Mouse (Mus musculus) stomach, embryonic 16.5 days (tissue): ENCODE data around the gene Mgat3. TPM values are rescaled to one million over a fixed set of nuclear protein-coding genes. Genes with fewer than 3 reads are reported as not detected.

Experiments
- ATAC-seq: fragments of 200-750 bp; cut with Nextera tagmentation; 2 replicates; pipeline ENCODE4 v1.8.0; 2017; ENCODE audit warnings: moderate number of reproducible peaks, moderate TSS enrichment; ENCODE audit not compliant: insufficient read depth, low FRiP score
- H3K27ac ChIP-seq: fragments of 300-500 bp; sonication (generic); 2 replicates; pipeline ENCODE4 v1.5.1; 2014; ENCODE audit warnings: low read length
- H3K27me3 ChIP-seq: fragments of 300-500 bp; sonication (generic); 2 replicates; pipeline ENCODE4 v1.6.1; 2014; ENCODE audit warnings: low read length, control low read depth, mixed read lengths; ENCODE audit not compliant: control insufficient read depth, insufficient read depth
- H3K36me3 ChIP-seq: fragments of 300-500 bp; sonication (generic); 2 replicates; pipeline ENCODE4 v1.6.1; 2014; ENCODE audit warnings: low read length; ENCODE audit not compliant: control insufficient read depth, insufficient read depth
- H3K4me1 ChIP-seq: fragments of 300-500 bp; sonication (generic); 2 replicates; pipeline ENCODE4 v1.6.1; 2014; ENCODE audit warnings: low read length, control low read depth, mixed read lengths; ENCODE audit not compliant: control insufficient read depth, insufficient read depth
- H3K4me2 ChIP-seq: fragments of 300-500 bp; sonication (generic); 2 replicates; pipeline ENCODE4 v1.6.1; 2014; ENCODE audit warnings: low read depth, low read length, mixed read lengths
- H3K4me3 ChIP-seq: fragments of 300-500 bp; sonication (generic); replicated peaks from 2 replicates; pipeline ENCODE4 v1.5.1; 2014; ENCODE audit warnings: mild to moderate bottlenecking, low read length
- H3K9ac ChIP-seq: fragments of 300-500 bp; sonication (generic); 2 replicates; pipeline ENCODE4 v1.6.1; 2014; ENCODE audit warnings: low read length
- H3K9me3 ChIP-seq: fragments of 300-500 bp; sonication (generic); replicated peaks from 2 replicates; pipeline ENCODE4 v1.6.1; 2016; ENCODE audit warnings: low read length, control low read depth; ENCODE audit not compliant: control insufficient read depth
- WGBS: fragments of 180-500 bp; shearing (Covaris S2); extraction: QIAGEN DNeasy Blood & Tissue Kit; methylation state at CpG from one replicate; pipeline ENCODE4 v1.1.7; 2014; 5-methylcytosine and 5-hydroxymethylcytosine counted together
- polyA plus RNA-seq: library from polyadenylated mRNA; unstranded; fragments of >200 nt; fragmentation: Nextera tagmentation; extraction: Ambion mirVana; gene quantifications from 2 replicates; pipeline ENCODE4 v1.2.1, GENCODE M21; 2015

The Mgat3 gene
- polyA plus RNA-seq, 1 experiment from 2014 or later = 8.7 TPM

DNA sequence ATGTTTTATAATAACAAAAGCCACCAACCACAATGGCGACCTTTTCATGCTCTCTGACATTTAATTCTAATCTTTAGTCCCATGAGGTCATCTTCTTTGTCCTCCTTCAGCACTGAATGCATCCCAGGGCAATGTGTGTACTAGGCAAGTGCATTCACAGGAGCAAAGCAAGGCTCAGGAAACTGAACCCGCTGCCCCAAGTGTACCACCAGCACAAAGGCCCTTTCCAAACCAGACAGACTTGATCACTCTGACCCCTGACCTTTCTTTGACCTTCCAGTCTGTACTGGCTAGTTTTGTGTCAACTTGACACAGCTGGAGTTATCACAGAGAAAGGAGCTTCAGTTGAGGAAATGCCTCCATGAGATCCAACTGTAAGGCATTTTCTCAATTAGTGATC lies 58.8 kb downstream of the Mgat3 start:
- H3K9ac ChIP-seq = no peak overlapping the region
- no peak overlapping the region for H3K4me2 ChIP-seq
- no peaks in the 10 kb centered on the region for H3K9me3 ChIP-seq
- H3K4me1 ChIP-seq = peaks cover 10% of the 10 kb centered on the region
- H3K36me3 ChIP-seq = peaks cover 3% of the 10 kb centered on the region; the same call in 1 of the 2 replicates
- H3K4me3 ChIP-seq = no peak overlapping the region
- ATAC-seq = no peak
- 67% methylated on average over 2 of the region's 2 CpGs for WGBS
- no peaks in the 10 kb centered on the region for H3K27me3 ChIP-seq
- H3K27ac ChIP-seq = no peak overlapping the region

GRCm38 (mm10) chr15:80233053-80233452 lies 59.5 kb downstream of the Mgat3 start:
- peak overlapping the region; percentile 89 for H3K27ac ChIP-seq
- H3K36me3 ChIP-seq = peaks cover 3% of the 10 kb centered on the region; the same call in 1 of the 2 replicates
- WGBS = 58% methylated on average over 4 of the region's 4 CpGs
- H3K27me3 ChIP-seq = no peaks in the 10 kb centered on the region
- no peak for ATAC-seq
- peak overlapping the region; percentile 51; the same call in 1 of the 2 replicates for H3K4me2 ChIP-seq
- H3K9me3 ChIP-seq = no peaks in the 10 kb centered on the region
- peaks cover 10% of the 10 kb centered on the region for H3K4me1 ChIP-seq
- no peak overlapping the region; the same call in 1 of the 2 replicates for H3K9ac ChIP-seq
- no peak overlapping the region for H3K4me3 ChIP-seq

GRCm38 (mm10) chr15:80233733-80234509 lies 60.4 kb downstream of the Mgat3 start, which contains the start of gene Mief1:
Gene Mief1, plus strand, starts transcription at chr15:80234018.
- Histone ChIP-seq H3K36me3 (peaks cover 3% of the 10 kb centered on the region), H3K9ac (peak within 1 kb of the TSS; percentile 81), H3K27me3 (no peaks in the 10 kb centered on the region), H3K4me1 (peaks cover 10% of the 10 kb centered on the region), H3K27ac (peak within 1 kb of the TSS; percentile 89), H3K9me3 (no peaks in the 10 kb centered on the region), H3K4me3 (peak within 1 kb of the TSS; percentile 63), H3K4me2 (peak within 1 kb of the TSS; percentile 93)
- under 1% methylated on average over 67 of the region's 67 CpGs for WGBS
- ATAC-seq = peak; percentile 98

DNA sequence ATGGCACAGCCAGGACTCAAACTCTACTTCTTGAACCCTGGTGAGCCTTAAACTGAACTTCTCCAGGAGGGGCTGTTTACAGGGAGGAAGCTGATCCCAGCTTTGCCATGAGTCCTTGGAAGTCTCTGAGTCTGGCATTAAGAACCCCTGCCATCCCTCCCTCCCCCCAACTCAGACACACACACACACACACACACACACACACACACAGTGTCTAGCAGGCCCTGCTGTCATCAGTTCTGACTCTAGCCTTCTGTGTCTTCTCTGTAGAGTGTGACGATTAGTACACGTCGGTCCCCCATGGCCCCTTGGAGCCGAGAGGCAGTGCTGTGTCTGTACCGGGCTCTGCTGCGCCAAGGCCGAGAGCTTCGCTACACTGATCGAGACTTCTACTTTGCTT lies 62.0 kb downstream of the Mgat3 start, which contains the start of gene AC140267.1:
Gene AC140267.1, plus strand, starts transcription at position 301 of the 400 bp plus-strand sequence.
- WGBS = 90% methylated on average over 9 of the region's 9 CpGs
- no peaks in the 10 kb centered on the region for H3K27me3 ChIP-seq
- peak within 1 kb of the TSS; percentile 81 for H3K9ac ChIP-seq
- peak within 1 kb of the TSS; percentile 63 for H3K4me3 ChIP-seq
- no peak for ATAC-seq
- H3K4me1 ChIP-seq = peaks cover 10% of the 10 kb centered on the region
- peak within 1 kb of the TSS; percentile 93 for H3K4me2 ChIP-seq
- no peak within 1 kb of the TSS for H3K27ac ChIP-seq
- no peaks in the 10 kb centered on the region for H3K9me3 ChIP-seq
- H3K36me3 ChIP-seq = peaks cover 3% of the 10 kb centered on the region

- Histone ChIP-seq H3K4me2 (no peak overlapping the region), H3K27ac (no peak overlapping the region), H3K27me3 (no peaks in the 10 kb centered on the region), H3K36me3 (peaks cover 31% of the 10 kb centered on the region), H3K9me3 (no peaks in the 10 kb centered on the region), H3K4me3 (no peak overlapping the region), H3K9ac (no peak overlapping the region), H3K4me1 (peaks cover 4% of the 10 kb centered on the region)
- 96% methylated on average over 12 of the region's 12 CpGs for whole genome bisulfite sequencing
- no peak for ATAC-seq
Measured at GRCm38 (mm10) chr15:80248135-80248534, 74.6 kb downstream of the Mgat3 start.

DNA sequence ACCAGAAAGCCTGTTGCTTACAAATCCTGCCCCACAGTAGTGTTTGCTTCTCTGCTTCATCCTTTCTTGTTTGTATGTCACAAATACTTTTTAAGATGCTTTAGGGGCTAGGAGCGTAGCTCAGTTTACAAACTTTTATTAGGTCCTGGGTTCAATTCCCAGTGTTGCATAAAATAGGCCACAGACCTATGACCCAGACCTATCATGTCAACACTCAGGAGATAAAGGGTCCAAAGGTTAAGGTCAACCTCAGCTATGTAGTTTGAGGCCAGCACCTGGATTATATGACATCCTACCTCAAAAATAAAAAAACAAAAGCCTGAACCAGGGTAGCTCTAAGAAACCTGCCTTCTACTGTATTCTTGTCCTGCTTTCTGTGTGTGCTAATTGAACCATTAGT lies 75.1 kb downstream of the Mgat3 start:
- Histone ChIP-seq H3K27me3 (no peaks in the 10 kb centered on the region), H3K9ac (no peak overlapping the region), H3K4me3 (no peak overlapping the region), H3K27ac (no peak overlapping the region), H3K9me3 (no peaks in the 10 kb centered on the region), H3K36me3 (peaks cover 31% of the 10 kb centered on the region), H3K4me2 (no peak overlapping the region), H3K4me1 (peaks cover 7% of the 10 kb centered on the region)
- no peak for ATAC-seq
- 98% methylated on average over 1 of the region's 1 CpGs for WGBS

GRCm38 (mm10) chr15:80249672-80250071 lies 76.2 kb downstream of the Mgat3 start:
- Histone ChIP-seq H3K27ac (no peak overlapping the region), H3K36me3 (peaks cover 31% of the 10 kb centered on the region)
- ATAC-seq = no peak

GRCm38 (mm10) chr15:80250586-80250985 lies 77.1 kb downstream of the Mgat3 start:
- Histone ChIP-seq H3K9ac (no peak overlapping the region), H3K4me1 (peaks cover 15% of the 10 kb centered on the region), H3K36me3 (peaks cover 31% of the 10 kb centered on the region), H3K4me2 (no peak overlapping the region), H3K27me3 (no peaks in the 10 kb centered on the region), H3K9me3 (no peaks in the 10 kb centered on the region), H3K4me3 (no peak overlapping the region), H3K27ac (no peak overlapping the region)
- WGBS = 75% methylated on average over 6 of the region's 6 CpGs
- ATAC-seq = no peak

More at GRCm38 (mm10) chr15:80249672-80250071, 76.2 kb downstream of the Mgat3 start:
- Histone ChIP-seq H3K27me3 (no peaks in the 10 kb centered on the region), H3K4me2 (no peak overlapping the region), H3K4me3 (no peak overlapping the region), H3K9ac (no peak overlapping the region), H3K4me1 (peaks cover 15% of the 10 kb centered on the region), H3K9me3 (no peaks in the 10 kb centered on the region)
- WGBS = 93% methylated on average over 10 of the region's 10 CpGs

DNA sequence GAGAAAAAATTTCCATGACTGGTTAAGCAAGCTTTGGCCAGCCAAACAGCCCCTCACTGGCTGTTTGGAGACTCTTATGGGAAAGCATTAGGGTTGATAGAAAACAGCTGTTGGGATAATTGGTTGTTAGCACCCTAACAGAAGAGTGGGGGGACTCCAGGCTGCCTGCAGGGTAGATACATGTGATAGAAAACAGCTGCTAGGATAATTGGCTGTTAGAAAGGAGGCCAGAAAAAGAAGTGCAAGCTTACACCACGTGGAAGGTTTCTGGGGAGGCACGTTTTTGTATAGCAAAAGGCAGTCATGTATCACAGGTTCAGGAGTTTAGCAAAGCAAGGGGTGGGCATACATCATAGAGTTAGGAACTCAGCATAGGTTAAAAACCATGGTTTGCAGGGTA lies 80.0 kb downstream of the Mgat3 start:
- 15% methylated on average over 2 of the region's 2 CpGs for WGBS
- peak overlapping the region; percentile 99 for H3K27ac ChIP-seq
- no peak for ATAC-seq
- peak overlapping the region; percentile 80 for H3K9ac ChIP-seq
- peaks cover 40% of the 10 kb centered on the region for H3K36me3 ChIP-seq
- H3K4me3 ChIP-seq = no peak overlapping the region
- H3K4me2 ChIP-seq = peak overlapping the region; percentile 94; the same call in 1 of the 2 replicates
- H3K4me1 ChIP-seq = peaks cover 38% of the 10 kb centered on the region
- no peaks in the 10 kb centered on the region for H3K27me3 ChIP-seq
- H3K9me3 ChIP-seq = no peaks in the 10 kb centered on the region
